Mouse (Mus musculus) lung, postnatal 0 days (tissue): Measurements from ENCODE around the gene Sbf2.

Source experiments
- CTCF ChIP-seq: IDR thresholded peaks from 2 replicates; pipeline ENCODE4 v1.5.1; 2016; ENCODE audit warnings: antibody characterized with exemption, mild to moderate bottlenecking
- EP300 ChIP-seq: IDR thresholded peaks from 2 replicates; pipeline ENCODE4 v1.6.1; 2016; ENCODE audit warnings: antibody characterized with exemption, mild to moderate bottlenecking, control low read depth

DNA sequence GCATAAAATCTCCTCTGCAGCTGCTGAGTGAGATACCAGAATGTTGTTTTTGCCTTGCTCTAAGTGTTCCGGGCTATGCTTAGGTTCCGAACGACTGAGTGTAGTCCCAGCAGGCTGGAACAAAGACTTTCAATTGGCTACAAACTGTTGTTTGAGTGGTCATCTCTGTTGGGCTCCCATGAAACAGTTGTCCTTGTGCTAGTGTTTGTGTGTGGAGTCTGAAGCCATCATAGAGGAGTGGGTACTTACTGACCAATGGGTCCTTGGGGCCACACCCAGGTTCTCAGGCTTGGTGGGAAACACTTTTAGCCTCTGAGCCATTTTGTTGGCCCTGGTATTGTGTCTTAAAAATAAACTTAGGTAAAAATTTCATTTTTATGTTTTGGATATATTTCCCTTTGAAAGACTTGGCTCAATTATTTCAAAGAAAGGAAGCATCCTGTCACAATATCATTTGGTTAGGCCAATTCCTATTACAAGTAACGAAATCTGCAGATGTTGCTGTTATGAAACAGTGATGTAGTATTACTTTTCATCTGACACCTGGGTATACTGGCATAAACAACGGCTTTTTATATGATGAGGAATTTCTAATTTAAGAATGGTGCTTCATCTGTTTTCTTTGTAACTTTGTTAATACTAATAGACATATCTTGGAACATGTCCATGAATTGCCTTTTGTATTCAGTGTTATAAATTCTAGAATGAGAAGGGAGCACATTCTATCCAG is 289.2 kb downstream of the Sbf2 start:
- TF ChIP-seq EP300 (no peak), CTCF (no peak)
